Comparison of ENCODE assay signal across 24 mouse cellular contexts in the genomic region with DNA sequence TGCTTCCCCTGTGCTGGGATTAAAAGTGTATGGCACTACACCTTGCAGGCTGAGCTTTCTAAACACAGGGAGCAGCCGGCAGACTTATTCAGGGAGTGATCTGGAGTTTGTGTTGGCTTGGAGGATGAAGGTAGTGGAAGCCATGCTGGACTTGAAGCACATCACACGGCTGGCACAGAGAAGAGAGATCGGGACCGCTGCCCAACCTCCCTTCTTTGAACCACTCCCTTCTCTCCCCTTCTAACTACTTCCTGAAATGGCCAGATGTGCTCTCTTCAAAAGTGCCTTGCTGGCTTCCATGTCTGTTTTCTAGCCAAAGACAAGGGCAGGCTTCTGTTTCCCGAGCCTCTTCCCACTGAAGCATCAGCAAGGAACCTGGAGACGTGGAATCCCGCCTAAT. TPM values are rescaled to one million over a fixed set of nuclear protein-coding genes. Genes with fewer than 3 reads are reported as not detected.
"Had no signal": no experiment of that assay in that cellular context is flagged by ENCODE, and none has a peak within 500 bp of the region (broad histone marks: within the 10 kb centered on the region; RNA-seq: fewer than 3 reads in every experiment).

No protein-coding gene starts in this region.

- DNase-seq: kidney, postnatal 25 days; layer of hippocampus, adult 9-11 months; layer of hippocampus, postnatal 36 days; lung, adult 2 months; lung, postnatal 36 days; retina, postnatal 1 day; right cerebral cortex, postnatal 4 days; thymus, postnatal 36 days had no signal

- ATAC-seq: lung, postnatal 0 days; midbrain, embryonic 15.5 days had no signal

- H3K36me3 ChIP-seq: limb, embryonic 12.5 days; liver, embryonic 15.5 days; midbrain, embryonic 15.5 days; neural tube, embryonic 12.5 days; stomach, embryonic 15.5 days had no signal

- H3K9ac ChIP-seq: limb, embryonic 12.5 days; liver, embryonic 15.5 days; midbrain, embryonic 15.5 days; neural tube, embryonic 12.5 days; stomach, embryonic 15.5 days had no signal

- H3K4me1 ChIP-seq: midbrain, embryonic 15.5 days; neural tube, embryonic 12.5 days; stomach, embryonic 15.5 days had no signal

- H3K4me3 ChIP-seq: limb, embryonic 12.5 days; liver, embryonic 15.5 days; megakaryocyte, embryonic 14.5 days; midbrain, embryonic 15.5 days; neural tube, embryonic 12.5 days; stomach, embryonic 15.5 days had no signal

- H3K9me3 ChIP-seq: limb, embryonic 12.5 days; liver, embryonic 15.5 days; megakaryocyte, embryonic 14.5 days; midbrain, embryonic 15.5 days; neural tube, embryonic 12.5 days; stomach, embryonic 15.5 days had no signal

- H3K27me3 ChIP-seq: limb, embryonic 12.5 days; midbrain, embryonic 15.5 days; neural tube, embryonic 12.5 days; stomach, embryonic 15.5 days had no signal

- H3K27ac ChIP-seq: limb, embryonic 12.5 days; liver, embryonic 15.5 days; midbrain, embryonic 15.5 days; neural tube, embryonic 12.5 days; stomach, embryonic 15.5 days had no signal

- H3K4me2 ChIP-seq: limb, embryonic 12.5 days; liver, embryonic 11.5 days; liver, embryonic 15.5 days; midbrain, embryonic 11.5 days; midbrain, embryonic 15.5 days; neural tube, embryonic 12.5 days; stomach, embryonic 15.5 days had no signal

RNA-seq across cellular contexts. Expression of a gene that starts 12.6 kb away (rescaled TPM):
- total RNA-seq: layer of hippocampus, adult 18-20 months; layer of hippocampus, postnatal 36 days; monocyte, adult 5-6 weeks had no signal
- polyA plus RNA-seq: limb, embryonic 12.5 days; liver, embryonic 11.5 days; liver, embryonic 15.5 days; lung, adult 2 months; midbrain, embryonic 11.5 days; midbrain, embryonic 15.5 days; spleen, adult 2 months; thymus, postnatal 0 days had no signal

RNA-seq across cellular contexts. Expression of a gene that starts 43.4 kb away (rescaled TPM):
- total RNA-seq: layer of hippocampus, adult 18-20 months; left cerebral cortex, adult 8-10 months; left cerebral cortex, postnatal 25 days; neutrophil, adult 5-6 weeks had no signal
- polyA plus RNA-seq: midbrain, embryonic 15.5 days had no signal
